Mouse (Mus musculus) 416B (cell line): ENCODE measurements around the gene Capza1.

Experiments used
- DNase-seq: peaks from one replicate; pipeline ENCODE4 v3.0.0; 2011; ENCODE audit warnings: low read depth

Capza1 gene

GRCm38 (mm10) chr3:104788561-104789311 lies 75.6 kb downstream of the Capza1 start:
- DNase-seq: peak; percentile 87

GRCm38 (mm10) chr3:104788075-104788474 lies 76.2 kb downstream of the Capza1 start, which contains the start of gene Rhoc:
TSS of gene Rhoc (plus strand) at chr3:104788375.
- no peak for DNase-seq

- no peak for DNase-seq
These were observed 79.0 kb downstream of the Capza1 start for GRCm38 (mm10) chr3:104785284-104785683.

GRCm38 (mm10) chr3:104783971-104784500 lies 80.3 kb downstream of the Capza1 start:
- no peak for DNase-seq

GRCm38 (mm10) chr3:104782061-104782681 lies 82.1 kb downstream of the Capza1 start:
- DNase-seq: no peak

- no peak for DNase-seq
These were observed 82.8 kb downstream of the Capza1 start, which contains the start of gene Fam19a3 for GRCm38 (mm10) chr3:104781471-104781903. TSS of gene Fam19a3 (minus strand) at chr3:104781840.

GRCm38 (mm10) chr3:104780561-104781420 lies 83.5 kb downstream of the Capza1 start, which contains the start of gene Ppm1j:
TSS of gene Ppm1j (plus strand) at chr3:104781056.
- DNase-seq: no peak

GRCm38 (mm10) chr3:104779949-104780348 lies 84.4 kb downstream of the Capza1 start:
- peak; percentile 72 for DNase-seq

- DNase-seq: no peak
These were observed 87.0 kb downstream of the Capza1 start for GRCm38 (mm10) chr3:104777342-104777741.

GRCm38 (mm10) chr3:104773301-104773700 lies 91.0 kb downstream of the Capza1 start:
- no peak for DNase-seq
